Mouse (Mus musculus) intestine, postnatal 0 days (tissue): Measurements from ENCODE around the gene Ccdc138. TPM values are rescaled to one million over a fixed set of nuclear protein-coding genes. Genes with fewer than 3 reads are reported as not detected.

Experiments
- ATAC-seq: fragments of 200-750 bp; cut with Nextera tagmentation; 2 replicates; pipeline ENCODE4 v1.8.0; 2017; ENCODE audit warnings: mild to moderate bottlenecking, moderate TSS enrichment, moderate library complexity
- H3K27ac ChIP-seq: fragments of 300-500 bp; sonication (generic); 2 replicates; pipeline ENCODE4 v1.5.1; 2014; ENCODE audit warnings: mild to moderate bottlenecking, low read depth, low read length, moderate library complexity
- H3K27me3 ChIP-seq: fragments of 300-500 bp; sonication (generic); replicated peaks from 2 replicates; pipeline ENCODE4 v1.6.1; 2014; ENCODE audit warnings: low read length, mixed read lengths; ENCODE audit not compliant: control insufficient read depth, insufficient read depth
- H3K36me3 ChIP-seq: fragments of 300-500 bp; sonication (generic); 2 replicates; pipeline ENCODE4 v1.6.1; 2014; ENCODE audit warnings: mild to moderate bottlenecking, moderate library complexity; ENCODE audit not compliant: control insufficient read depth, insufficient read depth
- H3K4me1 ChIP-seq: fragments of 300-500 bp; sonication (generic); replicated peaks from 2 replicates; pipeline ENCODE4 v1.6.1; 2014; ENCODE audit warnings: antibody characterized with exemption, low read length, mixed read lengths; ENCODE audit not compliant: control insufficient read depth, insufficient read depth
- H3K4me2 ChIP-seq: fragments of 300-500 bp; sonication (generic); replicated peaks from 2 replicates; pipeline ENCODE4 v1.6.1; 2014; ENCODE audit warnings: low read depth, mild to moderate bottlenecking, moderate library complexity
- H3K4me3 ChIP-seq: fragments of 300-500 bp; sonication (generic); 2 replicates; pipeline ENCODE4 v1.5.1; 2014; ENCODE audit warnings: low read depth, low read length
- H3K9ac ChIP-seq: fragments of 300-500 bp; sonication (generic); 2 replicates; pipeline ENCODE4 v1.6.1; 2014; ENCODE audit warnings: mild to moderate bottlenecking, low read depth, low read length
- H3K9me3 ChIP-seq: fragments of 300-500 bp; sonication (generic); 2 replicates; pipeline ENCODE4 v1.6.1; 2016; ENCODE audit warnings: mixed run types; ENCODE audit not compliant: control insufficient read depth
- CTCF ChIP-seq: sonication (generic); IDR thresholded peaks from 2 replicates; pipeline ENCODE4 v1.5.1; 2016; ENCODE audit warnings: low read depth, mild to moderate bottlenecking, control low read depth, antibody characterized with exemption, moderate library complexity
- WGBS: fragments of 180-500 bp; shearing (Covaris S2); extraction: QIAGEN DNeasy Blood & Tissue Kit; methylation state at CpG from one replicate; pipeline ENCODE4 v1.1.7; 2014; 5-methylcytosine and 5-hydroxymethylcytosine counted together
- polyA plus RNA-seq: library from polyadenylated mRNA; unstranded; fragments of >200 nt; fragmentation: Nextera tagmentation; extraction: Ambion mirVana; gene quantifications from 2 replicates; pipeline ENCODE4 v1.2.1, GENCODE M21; 2015

Gene Ccdc138
- polyA plus RNA-seq, 1 experiment from 2014 or later = 2.5 TPM

GRCm38 (mm10) chr10:58600151-58600550, 102.4 kb downstream of the Ccdc138 start:
- no peak for TF ChIP-seq CTCF
- no peak for ATAC-seq
- WGBS = 89% methylated on average over 5 of the region's 5 CpGs
- Histone ChIP-seq H3K4me3 (no peak overlapping the region), H3K4me2 (no peak overlapping the region), H3K9ac (no peak overlapping the region), H3K27ac (no peak overlapping the region), H3K36me3 (no peaks in the 10 kb centered on the region), H3K9me3 (no peaks in the 10 kb centered on the region), H3K4me1 (no peaks in the 10 kb centered on the region), H3K27me3 (no peaks in the 10 kb centered on the region)

GRCm38 (mm10) chr10:58600983-58601382, 103.2 kb downstream of the Ccdc138 start:
- Histone ChIP-seq H3K4me2 (no peak overlapping the region), H3K36me3 (no peaks in the 10 kb centered on the region), H3K27me3 (no peaks in the 10 kb centered on the region), H3K4me1 (no peaks in the 10 kb centered on the region), H3K9ac (no peak overlapping the region), H3K27ac (no peak overlapping the region), H3K9me3 (no peaks in the 10 kb centered on the region), H3K4me3 (no peak overlapping the region)
- TF ChIP-seq CTCF = no peak
- ATAC-seq = no peak
- 36% methylated on average over 5 of the region's 5 CpGs for WGBS

GRCm38 (mm10) chr10:58601431-58601901, 103.7 kb downstream of the Ccdc138 start:
- Histone ChIP-seq H3K27me3 (no peaks in the 10 kb centered on the region), H3K4me2 (no peak overlapping the region), H3K27ac (no peak overlapping the region), H3K9me3 (no peaks in the 10 kb centered on the region), H3K9ac (no peak overlapping the region), H3K4me3 (no peak overlapping the region), H3K4me1 (no peaks in the 10 kb centered on the region), H3K36me3 (no peaks in the 10 kb centered on the region)
- no peak for TF ChIP-seq CTCF
- WGBS = 45% methylated on average over 6 of the region's 6 CpGs
- no peak for ATAC-seq

- no peak for TF ChIP-seq CTCF
- Histone ChIP-seq H3K27me3 (no peaks in the 10 kb centered on the region), H3K36me3 (no peaks in the 10 kb centered on the region), H3K4me1 (no peaks in the 10 kb centered on the region), H3K9ac (no peak overlapping the region), H3K27ac (no peak overlapping the region), H3K9me3 (no peaks in the 10 kb centered on the region), H3K4me3 (no peak overlapping the region), H3K4me2 (no peak overlapping the region)
- no peak for ATAC-seq
- WGBS = 75% methylated on average over 7 of the region's 7 CpGs
Measured at GRCm38 (mm10) chr10:58601946-58602345, 104.2 kb downstream of the Ccdc138 start.

GRCm38 (mm10) chr10:58604779-58605178, 107.0 kb downstream of the Ccdc138 start:
- Histone ChIP-seq H3K4me3 (no peak overlapping the region), H3K9ac (no peak overlapping the region), H3K9me3 (no peaks in the 10 kb centered on the region), H3K4me1 (no peaks in the 10 kb centered on the region), H3K36me3 (no peaks in the 10 kb centered on the region), H3K4me2 (no peak overlapping the region), H3K27me3 (no peaks in the 10 kb centered on the region), H3K27ac (no peak overlapping the region)
- ATAC-seq = no peak
- 64% methylated on average over 2 of the region's 2 CpGs for WGBS
- TF ChIP-seq CTCF = no peak

GRCm38 (mm10) chr10:58606356-58606755, 108.6 kb downstream of the Ccdc138 start:
- Histone ChIP-seq H3K9ac (no peak overlapping the region), H3K4me2 (no peak overlapping the region), H3K27me3 (no peaks in the 10 kb centered on the region), H3K27ac (no peak overlapping the region), H3K36me3 (no peaks in the 10 kb centered on the region), H3K9me3 (no peaks in the 10 kb centered on the region), H3K4me3 (no peak overlapping the region), H3K4me1 (no peaks in the 10 kb centered on the region)
- TF ChIP-seq CTCF = no peak
- ATAC-seq = no peak
- 77% methylated on average over 3 of the region's 3 CpGs for WGBS

GRCm38 (mm10) chr10:58608858-58609257, 111.1 kb downstream of the Ccdc138 start:
- no peak for ATAC-seq
- Histone ChIP-seq H3K27ac (no peak overlapping the region), H3K4me2 (no peak overlapping the region), H3K36me3 (no peaks in the 10 kb centered on the region), H3K27me3 (no peaks in the 10 kb centered on the region), H3K9me3 (no peaks in the 10 kb centered on the region), H3K4me3 (no peak overlapping the region), H3K9ac (no peak overlapping the region), H3K4me1 (no peaks in the 10 kb centered on the region)
- TF ChIP-seq CTCF = no peak
- WGBS = 65% methylated on average over 3 of the region's 3 CpGs
